Mouse (Mus musculus) neural tube, embryonic 12.5 days (tissue): ENCODE measurements around the gene BC024063. TPM values are rescaled to one million over a fixed set of nuclear protein-coding genes. Genes with fewer than 3 reads are reported as not detected.

Experiments used
- polyA plus RNA-seq: library from polyadenylated mRNA; unstranded; fragments of >200 nt; fragmentation: Nextera tagmentation; extraction: Ambion mirVana; gene quantifications from 2 replicates; pipeline ENCODE4 v1.2.1, GENCODE M21; 2016

BC024063 gene
- polyA plus RNA-seq, 1 experiment from 2014 or later = 5.0 TPM

Other genes with a start within 250 kb of the BC024063 start
- 11.1 and 14.4 TPM in 2 replicates for gene Gm32687, start 219.4 kb upstream of the BC024063 start, polyA plus RNA-seq
- gene Zfp781, start 152.9 kb upstream of the BC024063 start, polyA plus RNA-seq = 5.2 and 5.9 TPM in 2 replicates
- 12.9 and 14.7 TPM in 2 replicates for gene Zfp873, start 35.2 kb upstream of the BC024063 start, polyA plus RNA-seq
- 7.2 and 7.6 TPM in 2 replicates for gene AU041133, start 44.7 kb downstream of the BC024063 start, polyA plus RNA-seq
- 16.4 and 17.6 TPM in 2 replicates for gene Zfp938, start 157.9 kb downstream of the BC024063 start, polyA plus RNA-seq
- not detected in 2 replicates for gene 4932415D10Rik, start 233.2 kb downstream of the BC024063 start, polyA plus RNA-seq